25 mouse cellular contexts compared by ENCODE assay signal in genomic region chr13:44250474-44251201, GRCm38 (mm10).
DNase-seq lines count a peak whose midpoint lies in the region; ATAC-seq and TF ChIP-seq lines count a peak whose summit lies in the region.
"Had no signal": no experiment of that assay in that cellular context is flagged by ENCODE, and none has a peak within 500 bp of the region (broad histone marks: within the 10 kb centered on the region; RNA-seq: fewer than 3 reads in every experiment).

No protein-coding gene starts in this region.

- ATAC-seq in forebrain, embryonic 14.5 days = peak; percentile 50; the same call in 1 of the 2 replicates
- no peak for ATAC-seq in forebrain, embryonic 11.5 days (replicated peaks; ENCODE audit: low FRiP score)
- ATAC-seq in hindbrain, postnatal 0 days = no peak
- no peak for ATAC-seq in hindbrain, embryonic 16.5 days
- no peak for ATAC-seq in midbrain, embryonic 11.5 days (ENCODE audit: low FRiP score)
- no peak for ATAC-seq in midbrain, embryonic 16.5 days
- ATAC-seq: CD4-positive, CD25-positive, alpha-beta regulatory T cell, adult 4 months; inflammation-experienced regulatory T-cells, adult 6 months; intestine, postnatal 0 days had no signal

- 69% methylated on average over 11 of the region's 11 CpGs for WGBS in forebrain, embryonic 14.5 days
- WGBS in forebrain, embryonic 11.5 days = 84% methylated on average over 11 of the region's 11 CpGs
- WGBS in hindbrain, postnatal 0 days = 62% methylated on average over 11 of the region's 11 CpGs
- 55% methylated on average over 11 of the region's 11 CpGs for WGBS in hindbrain, embryonic 16.5 days
- WGBS in midbrain, embryonic 11.5 days = 82% methylated on average over 11 of the region's 11 CpGs
- WGBS in midbrain, embryonic 16.5 days = 81% methylated on average over 11 of the region's 11 CpGs

- H3K4me1 ChIP-seq in forebrain, embryonic 14.5 days (ENCODE audit: control insufficient read depth, insufficient read depth, low read length) = peaks cover 6% of the 10 kb centered on the region; the same call in 1 of the 2 replicates
- no peaks in the 10 kb centered on the region for H3K4me1 ChIP-seq in forebrain, embryonic 11.5 days (replicated peaks; ENCODE audit: control insufficient read depth, insufficient read depth, low read length)
- 0 out of 2 replicates have a peak, but pooled peaks cover 3% of the 10 kb centered on the region for H3K4me1 ChIP-seq in hindbrain, postnatal 0 days (ENCODE audit: insufficient read depth, low read length)
- H3K4me1 ChIP-seq in hindbrain, embryonic 16.5 days (ENCODE audit: control insufficient read depth, insufficient read depth, low read depth, low read length) = no peaks in the 10 kb centered on the region
- H3K4me1 ChIP-seq in midbrain, embryonic 11.5 days (ENCODE audit: control insufficient read depth, insufficient read depth, low read length) = no peaks in the 10 kb centered on the region
- H3K4me1 ChIP-seq in midbrain, embryonic 16.5 days (ENCODE audit: control insufficient read depth, insufficient read depth, low read length) = peaks cover 3% of the 10 kb centered on the region; the same call in 1 of the 2 replicates

- H3K4me2 ChIP-seq in forebrain, embryonic 14.5 days (ENCODE audit: low read length) = no peak overlapping the region
- no peak overlapping the region for H3K4me2 ChIP-seq in forebrain, embryonic 11.5 days (ENCODE audit: low read depth, low read length, severe bottlenecking)
- no peak overlapping the region for H3K4me2 ChIP-seq in hindbrain, postnatal 0 days (ENCODE audit: low read depth, low read length)
- no peak overlapping the region for H3K4me2 ChIP-seq in hindbrain, embryonic 16.5 days (ENCODE audit: low read length)
- no peak overlapping the region for H3K4me2 ChIP-seq in midbrain, embryonic 11.5 days
- no peak overlapping the region for H3K4me2 ChIP-seq in midbrain, embryonic 16.5 days (ENCODE audit: low read length)
- H3K4me2 ChIP-seq: embryonic facial prominence, embryonic 13.5 days; heart, embryonic 11.5 days; heart, embryonic 15.5 days; hindbrain, embryonic 14.5 days had no signal

- H3K36me3 ChIP-seq in forebrain, embryonic 14.5 days (ENCODE audit: control insufficient read depth, insufficient read depth, low read length) = no peaks in the 10 kb centered on the region
- no peaks in the 10 kb centered on the region for H3K36me3 ChIP-seq in forebrain, embryonic 11.5 days (ENCODE audit: control insufficient read depth, insufficient read depth, low read length)
- H3K36me3 ChIP-seq in hindbrain, postnatal 0 days (ENCODE audit: insufficient read depth, low read length) = no peaks in the 10 kb centered on the region
- no peaks in the 10 kb centered on the region for H3K36me3 ChIP-seq in hindbrain, embryonic 16.5 days (ENCODE audit: control insufficient read depth, insufficient read depth, low read length)
- no peaks in the 10 kb centered on the region for H3K36me3 ChIP-seq in midbrain, embryonic 11.5 days (ENCODE audit: control insufficient read depth, insufficient read depth, low read length)
- no peaks in the 10 kb centered on the region for H3K36me3 ChIP-seq in midbrain, embryonic 16.5 days (ENCODE audit: control insufficient read depth, insufficient read depth, low read length)
- H3K36me3 ChIP-seq: embryonic facial prominence, embryonic 13.5 days; G1E; heart, embryonic 15.5 days; hindbrain, embryonic 10.5 days had no signal

- no peak for TF ChIP-seq CTCF in hindbrain, postnatal 0 days (IDR thresholded peaks at IDR 0.05; ENCODE audit: low read depth)

- H3K9ac ChIP-seq in forebrain, embryonic 14.5 days (ENCODE audit: low read length) = no peak overlapping the region
- no peak overlapping the region for H3K9ac ChIP-seq in forebrain, embryonic 11.5 days (ENCODE audit: low read length)
- H3K9ac ChIP-seq in hindbrain, postnatal 0 days (replicated peaks; ENCODE audit: low read length) = no peak overlapping the region
- H3K9ac ChIP-seq in hindbrain, embryonic 16.5 days (ENCODE audit: low read depth, low read length) = no peak overlapping the region
- H3K9ac ChIP-seq in midbrain, embryonic 11.5 days (ENCODE audit: low read length) = no peak overlapping the region
- no peak overlapping the region for H3K9ac ChIP-seq in midbrain, embryonic 16.5 days (ENCODE audit: low read depth, low read length)
- H3K9ac ChIP-seq: embryonic facial prominence, embryonic 13.5 days; heart, embryonic 15.5 days; hindbrain, embryonic 14.5 days had no signal

- DNase-seq in cerebellum, postnatal 10 days = peak; percentile 79 to 85
- DNase-seq in cerebellum, adult 9-10 months = no peak
- DNase-seq in forebrain, embryonic 14.5 days (ENCODE audit: low spot score) = peak; percentile 59
- no peak for DNase-seq in forebrain, embryonic 11.5 days (ENCODE audit: low spot score)
- peak; percentile 36 for DNase-seq in hindbrain, postnatal 0 days (ENCODE audit: low spot score)
- peak; percentile 66 for DNase-seq in midbrain, embryonic 11.5 days (ENCODE audit: low spot score, missing footprints)
- DNase-seq: adrenal gland, adult 8-10 months; adrenal gland, postnatal 36 days; B cell, adult 2 months; cerebellum, adult 11 months; cerebellum, adult 9-11 months; gastrocnemius, postnatal 10 days; heart, adult 2 months; heart, postnatal 14 days had no signal

- H3K4me3 ChIP-seq in forebrain, embryonic 14.5 days (ENCODE audit: low read depth, low read length) = no peak overlapping the region
- no peak overlapping the region for H3K4me3 ChIP-seq in forebrain, embryonic 11.5 days (ENCODE audit: low read depth, low read length)
- H3K4me3 ChIP-seq in hindbrain, postnatal 0 days (ENCODE audit: low read length) = no peak overlapping the region
- H3K4me3 ChIP-seq in hindbrain, embryonic 16.5 days (ENCODE audit: low read length) = no peak overlapping the region
- H3K4me3 ChIP-seq in midbrain, embryonic 11.5 days (ENCODE audit: low read depth, low read length) = no peak overlapping the region
- no peak overlapping the region for H3K4me3 ChIP-seq in midbrain, embryonic 16.5 days (ENCODE audit: low read depth, low read length)
- H3K4me3 ChIP-seq: embryonic facial prominence, embryonic 13.5 days; heart, adult 2 months; heart, embryonic 15.5 days; hindbrain, embryonic 10.5 days had no signal

- H3K9me3 ChIP-seq in forebrain, embryonic 14.5 days (replicated peaks; ENCODE audit: control insufficient read depth, low read length) = no peaks in the 10 kb centered on the region
- no peaks in the 10 kb centered on the region for H3K9me3 ChIP-seq in forebrain, embryonic 11.5 days (ENCODE audit: control insufficient read depth, low read length)
- H3K9me3 ChIP-seq in hindbrain, postnatal 0 days (ENCODE audit: low read length) = no peaks in the 10 kb centered on the region
- no peaks in the 10 kb centered on the region for H3K9me3 ChIP-seq in hindbrain, embryonic 16.5 days (ENCODE audit: control insufficient read depth, low read length)
- no peaks in the 10 kb centered on the region for H3K9me3 ChIP-seq in midbrain, embryonic 11.5 days (ENCODE audit: control insufficient read depth, low read length)
- no peaks in the 10 kb centered on the region for H3K9me3 ChIP-seq in midbrain, embryonic 16.5 days (replicated peaks; ENCODE audit: control insufficient read depth, low read length, poor library complexity, severe bottlenecking)
- H3K9me3 ChIP-seq: embryonic facial prominence, embryonic 13.5 days; G1E; heart, embryonic 15.5 days; hindbrain, embryonic 10.5 days had no signal

- no peaks in the 10 kb centered on the region for H3K27me3 ChIP-seq in forebrain, embryonic 14.5 days (replicated peaks; ENCODE audit: control insufficient read depth, insufficient read depth, low read length)
- no peaks in the 10 kb centered on the region for H3K27me3 ChIP-seq in forebrain, embryonic 11.5 days (ENCODE audit: control insufficient read depth, insufficient read depth, low read length)
- no peaks in the 10 kb centered on the region for H3K27me3 ChIP-seq in hindbrain, postnatal 0 days (ENCODE audit: insufficient read depth, low read length)
- no peaks in the 10 kb centered on the region for H3K27me3 ChIP-seq in hindbrain, embryonic 16.5 days (replicated peaks; ENCODE audit: control insufficient read depth, insufficient read depth, low read length)
- no peaks in the 10 kb centered on the region for H3K27me3 ChIP-seq in midbrain, embryonic 11.5 days (ENCODE audit: control insufficient read depth, insufficient read depth, low read length)
- H3K27me3 ChIP-seq in midbrain, embryonic 16.5 days (ENCODE audit: control insufficient read depth, insufficient read depth, low read depth, low read length) = no peaks in the 10 kb centered on the region
- H3K27me3 ChIP-seq: embryonic facial prominence, embryonic 13.5 days; heart, embryonic 15.5 days had no signal

- no peak overlapping the region for H3K27ac ChIP-seq in forebrain, embryonic 14.5 days (ENCODE audit: low read depth, low read length)
- H3K27ac ChIP-seq in forebrain, embryonic 11.5 days (ENCODE audit: low read depth, low read length) = no peak overlapping the region
- H3K27ac ChIP-seq in hindbrain, postnatal 0 days = no peak overlapping the region
- no peak overlapping the region for H3K27ac ChIP-seq in hindbrain, embryonic 16.5 days (ENCODE audit: low read depth, low read length)
- H3K27ac ChIP-seq in midbrain, embryonic 11.5 days (ENCODE audit: low read depth, low read length) = no peak overlapping the region
- H3K27ac ChIP-seq in midbrain, embryonic 16.5 days (ENCODE audit: low read length) = no peak overlapping the region
- H3K27ac ChIP-seq: embryonic facial prominence, embryonic 13.5 days; heart, adult 2 months; heart, embryonic 15.5 days; hindbrain, embryonic 10.5 days; hindbrain, embryonic 14.5 days had no signal

Comparison
In these comparisons a context has a peak if more than half of its experiments do, and no peak if none do; other contexts are left out.
1. DNase-seq: peak in cerebellum, postnatal 10 days (2 of 2), forebrain, embryonic 14.5 days (single experiment), hindbrain, postnatal 0 days (single experiment) and midbrain, embryonic 11.5 days (single experiment); none in cerebellum, adult 9-10 months (single experiment) and forebrain, embryonic 11.5 days (single experiment).